Mouse (Mus musculus) ES-E14 (cell line): Measurements from ENCODE around the gene Tmem119. TPM values are rescaled to one million over a fixed set of nuclear protein-coding genes. Genes with fewer than 3 reads are reported as not detected.
A peak's percentile ranks its signal among the peaks of the same experiment; 100 is the strongest.

ENCODE experiments used
- DNase-seq: peaks from one replicate; pipeline ENCODE4 v3.0.0-alpha.2; 2013; ENCODE audit warnings: low read depth, low spot score
- H3K27ac ChIP-seq: 2 replicates; pipeline ENCODE4 v1.5.1; 2012; ENCODE audit warnings: low read depth, mild to moderate bottlenecking, low read length, moderate library complexity, mixed read lengths; ENCODE audit not compliant: poor library complexity, insufficient read depth, severe bottlenecking
- H3K36me3 ChIP-seq: 2 replicates; pipeline ENCODE4 v1.6.1; 2012; ENCODE audit warnings: mild to moderate bottlenecking, low read length, moderate library complexity, mixed read lengths; ENCODE audit not compliant: control insufficient read depth, poor library complexity, insufficient read depth, severe bottlenecking
- H3K4me1 ChIP-seq, 2 experiments: fragments of 150-350 bp in 1 of 2; sonication (generic) in 1 of 2; 2 replicates each; pipeline ENCODE4 v1.6.1; 2012; ENCODE audit warnings: low read length in 2 of 2, mild to moderate bottlenecking in 1 of 2, mixed read lengths in 1 of 2; ENCODE audit not compliant: control insufficient read depth in 2 of 2, insufficient read depth in 2 of 2, poor library complexity in 1 of 2
- H3K4me3 ChIP-seq, 2 experiments: fragments of 150-350 bp in 1 of 2; sonication (generic) in 1 of 2; 2 replicates each; pipeline ENCODE4 v1.5.1; 2012; ENCODE audit warnings: low read length in 2 of 2, low read depth in 1 of 2, mild to moderate bottlenecking in 1 of 2, mixed read lengths in 1 of 2; ENCODE audit not compliant: insufficient read depth in 1 of 2, poor library complexity in 1 of 2, severe bottlenecking in 1 of 2
- H3K9ac ChIP-seq: 2 replicates; pipeline ENCODE4 v1.6.1; 2012; ENCODE audit warnings: low read depth, mild to moderate bottlenecking, low read length, mixed read lengths; ENCODE audit not compliant: poor library complexity, insufficient read depth, severe bottlenecking
- H3K9me3 ChIP-seq: fragments of 150-350 bp; sonication (generic); 2 replicates; pipeline ENCODE4 v1.6.1; 2012; ENCODE audit warnings: low read depth, mild to moderate bottlenecking, low read length; ENCODE audit not compliant: control insufficient read depth, insufficient read depth
- CHD2 ChIP-seq: IDR thresholded peaks from 2 replicates; pipeline ENCODE4 v1.6.1; 2014; ENCODE audit warnings: mild to moderate bottlenecking, low read depth, low read length, inconsistent platforms
- HCFC1 ChIP-seq: IDR thresholded peaks from 2 replicates; pipeline ENCODE4 v1.6.1; 2012; ENCODE audit warnings: low read length, inconsistent platforms, borderline replicate concordance; ENCODE audit not compliant: insufficient read depth
- MAFK ChIP-seq: IDR thresholded peaks from 2 replicates; pipeline ENCODE4 v1.6.1; 2014; ENCODE audit warnings: mild to moderate bottlenecking, low read depth, low read length, inconsistent platforms; ENCODE audit not compliant: insufficient read depth
- ZC3H11A ChIP-seq: IDR thresholded peaks from 2 replicates; pipeline ENCODE4 v1.6.1; 2012; ENCODE audit warnings: low read depth, mild to moderate bottlenecking, inconsistent platforms, low read length, borderline replicate concordance
- ZNF384 ChIP-seq: IDR thresholded peaks from 2 replicates; pipeline ENCODE4 v1.6.1; 2012; ENCODE audit warnings: low read depth, low read length, inconsistent platforms
- in situ Hi-C, 2 experiments: fragments of 600-800 bp; cut with MboI; formaldehyde crosslinking; loops; one replicate each; pipeline ENCODE4 v1.15.1; 2025; ENCODE audit warnings: low sequenced_read_pairs in 2 of 2, inconsistent platforms in 1 of 2; ENCODE audit not compliant: unreplicated experiment in 2 of 2
- total RNA-seq: library from RNA; depleted of rRNA; stranded (reverse); fragments of 300-350 nt; gene quantifications from 2 replicates; pipeline ENCODE4 v1.2.3, GENCODE M21; 2012

Gene Tmem119
- total RNA-seq, 1 experiment: 7.1 TPM

DNA sequence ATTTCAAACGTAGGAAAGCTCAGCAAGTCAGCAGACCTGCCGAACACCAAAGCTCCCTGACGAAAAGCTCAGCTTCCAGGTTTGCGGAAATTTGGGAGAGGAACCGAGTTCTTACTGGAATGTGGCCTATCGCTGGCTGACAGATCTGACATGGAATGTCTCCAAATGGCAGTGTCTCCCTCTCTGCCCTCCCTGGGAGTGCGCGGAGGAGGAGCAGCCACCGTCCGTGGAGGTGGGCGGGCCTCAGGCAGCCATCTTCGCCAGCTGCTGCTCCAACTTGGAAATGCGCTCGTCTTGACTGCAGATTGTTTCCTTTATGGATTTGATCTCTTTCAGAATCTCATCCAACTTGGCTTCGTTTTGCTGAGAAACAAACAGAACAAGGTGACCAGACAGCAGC lies 43.8 kb upstream of the Tmem119 start:
- H3K4me3 ChIP-seq: no peak overlapping the region
- H3K27ac ChIP-seq: peak overlapping the region; percentile 45; the same call in 1 of the 2 replicates
- H3K4me1 ChIP-seq: peaks cover 6 to 25% of the 10 kb centered on the region in 2 experiments; a peak in 3 of 4 replicates
- peaks cover 44% of the 10 kb centered on the region for H3K36me3 ChIP-seq
- DNase-seq: no peak
- TF ChIP-seq ZNF384: no peak
- no peak for TF ChIP-seq CHD2
- TF ChIP-seq HCFC1: no peak
- no peak for TF ChIP-seq ZC3H11A
- no peak for TF ChIP-seq MAFK
- no peaks in the 10 kb centered on the region for H3K9me3 ChIP-seq
- in situ Hi-C loops: no loop called here
- H3K9ac ChIP-seq: peak overlapping the region; percentile 19; the same call in 1 of the 2 replicates

DNA sequence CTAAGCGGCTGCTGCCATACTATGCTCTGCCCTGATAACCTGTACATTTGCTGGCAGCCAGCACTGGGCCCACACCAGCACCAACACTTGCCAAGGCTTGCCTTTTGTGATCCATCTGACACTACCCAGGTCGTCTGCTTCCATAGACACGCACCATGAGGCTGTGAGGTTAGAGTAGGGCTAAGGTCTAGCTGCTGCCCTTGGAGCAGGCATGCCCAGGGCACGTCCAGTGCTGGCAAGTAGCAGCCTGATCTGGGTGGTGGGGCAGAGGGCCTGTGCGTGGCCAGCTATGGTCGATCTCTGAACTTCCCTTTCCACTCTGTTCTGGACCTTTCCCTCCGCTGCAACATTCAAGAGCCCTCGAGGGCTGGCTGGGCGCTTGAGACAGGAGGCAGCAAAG lies 42.6 kb upstream of the Tmem119 start:
- TF ChIP-seq ZNF384 (no peak), MAFK (no peak), CHD2 (no peak), HCFC1 (no peak), ZC3H11A (no peak)
- peak overlapping the region; percentile 37 to 42; a peak in 3 of 4 replicates for H3K4me3 ChIP-seq
- H3K36me3 ChIP-seq: peaks cover 41% of the 10 kb centered on the region
- no peak for DNase-seq
- peak overlapping the region; percentile 74 for H3K9ac ChIP-seq
- in situ Hi-C loops: no loop called here
- H3K4me1 ChIP-seq: peaks cover 6 to 25% of the 10 kb centered on the region in 2 experiments; a peak in 3 of 4 replicates
- peak overlapping the region; percentile 73 for H3K27ac ChIP-seq
- no peaks in the 10 kb centered on the region for H3K9me3 ChIP-seq

DNA sequence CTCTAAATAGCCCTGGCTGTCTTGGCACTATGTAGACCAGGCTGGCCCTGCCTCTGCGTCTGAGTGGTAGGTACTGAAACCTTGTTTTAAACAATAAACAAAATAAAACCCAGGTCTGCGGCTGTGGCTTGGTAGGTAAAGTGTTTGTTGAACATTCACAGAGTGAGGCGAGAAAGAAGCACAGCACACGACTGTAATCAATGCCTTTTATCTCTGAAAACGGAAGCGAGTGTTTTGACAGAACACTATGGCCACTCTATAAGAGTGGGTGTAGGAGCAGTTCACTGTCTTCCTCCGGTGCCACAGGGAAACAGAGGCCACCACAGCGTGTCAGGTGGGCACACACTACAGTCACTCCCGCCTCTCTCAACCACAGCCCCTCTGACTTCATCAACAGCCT lies 41.9 kb upstream of the Tmem119 start:
- H3K4me1 ChIP-seq: peaks cover 6 to 25% of the 10 kb centered on the region in 2 experiments; a peak in 3 of 4 replicates
- H3K27ac ChIP-seq: peak overlapping the region; percentile 73; the same call in 1 of the 2 replicates
- H3K9ac ChIP-seq: peak overlapping the region; percentile 74; the same call in 1 of the 2 replicates
- peak overlapping the region in 1 of 2 experiments; percentile 37; a peak in 2 of 4 replicates for H3K4me3 ChIP-seq
- H3K9me3 ChIP-seq: no peaks in the 10 kb centered on the region
- in situ Hi-C loops: no loop called here
- no peak for DNase-seq
- TF ChIP-seq ZNF384 (no peak), MAFK (no peak), HCFC1 (no peak), CHD2 (no peak), ZC3H11A (no peak)
- peaks cover 35% of the 10 kb centered on the region for H3K36me3 ChIP-seq

DNA sequence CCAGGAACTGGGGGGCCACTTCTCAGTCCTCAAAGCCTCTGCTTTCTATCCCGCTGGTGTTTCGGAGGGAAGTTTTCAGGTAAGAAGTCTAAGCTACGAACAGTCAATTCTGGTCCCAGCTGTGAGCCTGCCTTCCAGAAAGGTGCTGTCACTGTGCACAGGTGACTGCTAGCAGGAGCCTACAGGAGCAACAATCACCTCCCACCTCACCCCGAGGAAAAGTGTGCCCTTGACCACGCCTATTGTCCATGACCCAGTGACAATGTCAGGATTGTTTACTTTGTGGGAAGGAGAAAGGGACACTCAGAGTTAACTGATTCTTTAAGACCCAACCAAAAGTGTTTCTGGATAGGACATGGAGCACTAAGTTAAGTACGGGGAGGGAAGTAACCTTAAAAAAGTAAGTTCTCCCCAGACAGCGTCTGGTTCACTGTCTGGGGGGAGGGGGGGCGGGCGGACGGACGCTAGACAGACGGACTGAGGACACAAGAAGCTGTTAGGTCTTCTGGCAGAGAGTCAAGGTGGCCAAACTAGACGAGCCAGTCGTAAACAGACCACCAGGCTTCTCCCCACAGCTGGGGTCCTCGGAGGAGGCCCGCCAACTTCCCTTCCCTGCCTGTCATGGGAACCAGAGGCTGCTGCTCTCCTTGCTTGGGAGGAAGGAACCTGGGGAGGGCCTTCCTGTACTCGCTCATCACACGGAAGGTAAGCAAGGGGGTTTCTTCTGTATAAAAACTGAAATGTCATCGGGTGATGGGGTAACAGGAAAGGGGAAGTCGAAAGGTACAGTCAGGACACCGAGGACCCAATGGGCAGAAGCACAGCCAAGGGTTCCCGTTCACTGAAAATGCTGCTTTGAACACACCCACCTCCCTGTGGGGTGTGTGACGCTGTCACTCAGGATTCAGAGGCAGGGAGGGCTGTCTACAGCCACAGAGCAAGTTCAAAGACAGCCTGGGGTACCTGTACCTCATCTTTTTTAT lies 41.2 kb upstream of the Tmem119 start:
- peaks cover 6 to 25% of the 10 kb centered on the region in 2 experiments; a peak in 3 of 4 replicates for H3K4me1 ChIP-seq
- H3K27ac ChIP-seq: peak overlapping the region; percentile 3; the same call in 1 of the 2 replicates
- no peaks in the 10 kb centered on the region for H3K9me3 ChIP-seq
- no peak for DNase-seq
- TF ChIP-seq MAFK (no peak), CHD2 (no peak), ZC3H11A (no peak), HCFC1 (no peak), ZNF384 (no peak)
- in situ Hi-C loops: no loop called here
- peaks cover 28% of the 10 kb centered on the region for H3K36me3 ChIP-seq
- H3K4me3 ChIP-seq: 0 out of 4 replicates have a peak overlapping the region, but pooled peaks of 1 of the 2 experiments have one; percentile 1
- H3K9ac ChIP-seq: no peak overlapping the region
